Mouse (Mus musculus): ENCODE measurements around the gene Ier2. TPM values are rescaled to one million over a fixed set of nuclear protein-coding genes. Genes with fewer than 3 reads are reported as not detected.
A peak's percentile ranks its signal among the peaks of the same experiment; 100 is the strongest.
"Not testable (repeated sequence)": the region's sequence is repeated elsewhere in the genome, so short reads cannot be mapped to it uniquely, and the experiment has no call there.

Ier2 gene
- polyA plus RNA-seq, 1 experiment = not detected

- 2% methylated on average over 59 of the region's 62 CpGs for WGBS
- peak overlapping the region; percentile 75; the same call in 1 of the 2 replicates for H3K27ac ChIP-seq (ENCODE audit: insufficient read depth, low read depth, low read length)
- no peak for TF ChIP-seq POLR2A (IDR thresholded peaks at IDR 0.05; ENCODE audit: insufficient read depth, low read depth, low read length)
- TF ChIP-seq CTCF (IDR thresholded peaks at IDR 0.05; ENCODE audit: insufficient read depth, low read depth, low read length) = no peak
Observed at GRCm38 (mm10) chr8:84687003-84687704, 24.5 kb upstream of the Ier2 start.

DNA sequence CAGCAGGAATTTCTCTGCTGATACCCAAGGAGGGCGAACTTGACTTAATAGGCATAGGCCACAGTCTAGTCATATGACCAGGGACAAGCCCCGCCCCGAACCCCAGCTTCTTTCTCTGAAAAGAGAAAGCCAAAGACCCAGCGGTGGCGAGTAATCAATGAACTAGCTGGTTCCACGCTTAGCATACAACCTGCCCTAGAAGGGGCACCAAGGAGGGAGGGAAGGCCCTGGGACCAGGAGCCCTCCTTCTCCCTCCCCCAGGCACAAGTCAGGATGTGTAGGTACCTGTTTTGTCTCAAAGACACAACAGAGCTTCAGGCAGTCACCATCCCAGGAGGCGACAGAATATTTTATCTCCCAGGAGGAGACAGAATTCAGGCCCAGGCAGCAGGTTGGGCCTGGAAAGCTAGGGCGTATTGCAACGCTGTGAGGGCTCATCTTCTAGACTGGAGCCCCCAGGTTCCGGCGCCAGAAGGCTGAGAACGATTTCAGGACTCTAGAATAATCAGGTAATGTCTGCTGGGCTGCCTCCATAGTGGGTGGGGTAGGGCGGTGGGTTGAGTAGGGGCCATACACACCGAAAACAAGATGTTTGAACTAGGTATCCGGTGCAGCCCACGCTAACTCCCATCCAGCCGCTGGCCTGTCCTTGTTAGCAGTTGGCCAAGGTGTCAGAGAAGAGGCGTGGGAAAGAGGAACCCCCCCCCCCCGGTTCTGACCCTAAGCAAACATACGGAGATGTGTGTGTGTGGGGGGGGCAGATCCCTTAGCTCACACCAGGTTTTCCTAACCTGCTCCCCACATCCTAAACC lies 23.7 kb upstream of the Ier2 start, which contains the start of gene Trmt1:
Gene Trmt1, plus strand, starts transcription at position 117 of the 812 bp plus-strand sequence.
- 6% methylated on average over 20 of the region's 20 CpGs for WGBS
- H3K4me1 ChIP-seq (ENCODE audit: control insufficient read depth, insufficient read depth, low read length) = peaks cover 26% of the 10 kb centered on the region
- TF ChIP-seq POLR2A (IDR thresholded peaks at IDR 0.05; ENCODE audit: insufficient read depth, low read depth, low read length) (no peak), CTCF (IDR thresholded peaks at IDR 0.05; ENCODE audit: insufficient read depth, low read depth, low read length) (no peak)
- H3K27ac ChIP-seq (ENCODE audit: insufficient read depth, low read depth, low read length) = no peak within 1 kb of the TSS
- H3K4me3 ChIP-seq (ENCODE audit: insufficient read depth, low read depth, low read length) = peak within 1 kb of the TSS; percentile 96

More at GRCm38 (mm10) chr8:84687003-84687704, 24.5 kb upstream of the Ier2 start:
- Histone ChIP-seq H3K4me1 (ENCODE audit: control insufficient read depth, insufficient read depth, low read length) (peaks cover 26% of the 10 kb centered on the region), H3K4me3 (ENCODE audit: insufficient read depth, low read depth, low read length) (peak overlapping the region; percentile 96)

GRCm38 (mm10) chr8:84684537-84684936 lies 21.9 kb upstream of the Ier2 start:
- H3K4me3 ChIP-seq (ENCODE audit: insufficient read depth, low read depth, low read length) = no peak overlapping the region
- TF ChIP-seq CTCF (IDR thresholded peaks at IDR 0.05; ENCODE audit: insufficient read depth, low read depth, low read length) (no peak), POLR2A (IDR thresholded peaks at IDR 0.05; ENCODE audit: insufficient read depth, low read depth, low read length) (no peak)
- no peak overlapping the region for H3K27ac ChIP-seq (ENCODE audit: insufficient read depth, low read depth, low read length)
- H3K4me1 ChIP-seq (ENCODE audit: control insufficient read depth, insufficient read depth, low read length) = peaks cover 23% of the 10 kb centered on the region
- 26% methylated on average over 3 of the region's 3 CpGs for WGBS

DNA sequence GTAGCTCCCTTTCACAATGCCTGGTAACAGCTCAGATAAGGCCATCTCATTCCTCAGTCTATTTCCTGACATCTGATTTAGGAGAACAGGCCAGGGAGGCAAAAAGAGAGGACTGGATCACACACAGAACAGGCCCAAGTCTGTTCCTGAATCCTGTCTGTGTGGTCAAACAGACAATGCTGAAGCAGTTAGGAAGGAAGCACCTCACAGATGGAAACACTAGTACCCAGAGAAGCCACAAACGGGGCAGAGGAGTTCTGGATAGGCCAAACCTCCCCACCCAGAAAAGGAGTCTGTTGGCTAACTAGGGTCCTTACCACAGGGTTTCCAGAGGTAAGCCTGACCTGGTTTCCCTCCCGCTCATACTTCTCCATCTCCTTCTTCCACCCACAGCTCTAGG lies 19.6 kb upstream of the Ier2 start:
- no peak overlapping the region for H3K27ac ChIP-seq (ENCODE audit: insufficient read depth, low read depth, low read length)
- H3K4me1 ChIP-seq (ENCODE audit: control insufficient read depth, insufficient read depth, low read length) = peaks cover 22% of the 10 kb centered on the region
- WGBS = 77% methylated on average over 2 of the region's 2 CpGs
- no peak for TF ChIP-seq CTCF (IDR thresholded peaks at IDR 0.05; ENCODE audit: insufficient read depth, low read depth, low read length)
- TF ChIP-seq POLR2A (IDR thresholded peaks at IDR 0.05; ENCODE audit: insufficient read depth, low read depth, low read length) = no peak
- no peak overlapping the region for H3K4me3 ChIP-seq (ENCODE audit: insufficient read depth, low read depth, low read length)

- no peak for TF ChIP-seq CTCF (IDR thresholded peaks at IDR 0.05; ENCODE audit: insufficient read depth, low read depth, low read length)
- no peak for TF ChIP-seq POLR2A (IDR thresholded peaks at IDR 0.05; ENCODE audit: insufficient read depth, low read depth, low read length)
- WGBS = 56% methylated on average over 2 of the region's 2 CpGs
Observed at GRCm38 (mm10) chr8:84681476-84681875, 18.8 kb upstream of the Ier2 start.

DNA sequence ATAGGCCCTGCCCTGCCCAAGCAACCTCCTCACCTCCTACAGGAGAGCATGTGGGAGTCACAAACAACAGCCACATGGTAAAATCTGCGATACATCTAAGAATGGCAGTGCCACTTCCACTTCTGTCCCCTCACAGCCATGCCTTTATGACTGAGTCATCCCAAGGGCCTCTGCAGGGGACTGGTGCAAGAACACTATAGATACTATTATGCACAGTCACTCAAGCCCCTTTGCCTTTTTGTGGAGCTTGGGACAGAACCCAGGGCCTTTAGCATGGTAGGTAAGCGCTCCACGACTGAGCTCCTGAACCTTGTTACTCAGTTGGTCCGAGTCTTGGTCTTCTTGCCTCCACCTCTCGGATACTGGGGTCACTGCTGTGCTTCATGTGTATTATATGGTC lies 14.7 kb upstream of the Ier2 start:
- no peak for TF ChIP-seq CTCF (IDR thresholded peaks at IDR 0.05; ENCODE audit: insufficient read depth, low read depth, low read length)
- no peak for TF ChIP-seq POLR2A (IDR thresholded peaks at IDR 0.05; ENCODE audit: insufficient read depth, low read depth, low read length)
- Histone ChIP-seq H3K27ac (ENCODE audit: insufficient read depth, low read depth, low read length) (no peak overlapping the region), H3K4me1 (ENCODE audit: control insufficient read depth, insufficient read depth, low read length) (peaks cover 1% of the 10 kb centered on the region; the same call in 1 of the 2 replicates), H3K4me3 (ENCODE audit: insufficient read depth, low read depth, low read length) (no peak overlapping the region)
- 87% methylated on average over 5 of the region's 5 CpGs for WGBS

More at GRCm38 (mm10) chr8:84681476-84681875, 18.8 kb upstream of the Ier2 start:
- no peak overlapping the region for H3K4me3 ChIP-seq (ENCODE audit: insufficient read depth, low read depth, low read length)
- H3K4me1 ChIP-seq (ENCODE audit: control insufficient read depth, insufficient read depth, low read length) = peaks cover 18% of the 10 kb centered on the region
- H3K27ac ChIP-seq (ENCODE audit: insufficient read depth, low read depth, low read length) = no peak overlapping the region

- not testable (repeated sequence) for H3K4me3 ChIP-seq (ENCODE audit: insufficient read depth, low read depth, low read length); H3K27ac ChIP-seq (ENCODE audit: insufficient read depth, low read depth, low read length); H3K4me1 ChIP-seq (ENCODE audit: control insufficient read depth, insufficient read depth, low read length)
- 93% methylated on average over 5 of the region's 5 CpGs for WGBS
Observed at GRCm38 (mm10) chr8:84670295-84671006, 7.8 kb upstream of the Ier2 start.

DNA sequence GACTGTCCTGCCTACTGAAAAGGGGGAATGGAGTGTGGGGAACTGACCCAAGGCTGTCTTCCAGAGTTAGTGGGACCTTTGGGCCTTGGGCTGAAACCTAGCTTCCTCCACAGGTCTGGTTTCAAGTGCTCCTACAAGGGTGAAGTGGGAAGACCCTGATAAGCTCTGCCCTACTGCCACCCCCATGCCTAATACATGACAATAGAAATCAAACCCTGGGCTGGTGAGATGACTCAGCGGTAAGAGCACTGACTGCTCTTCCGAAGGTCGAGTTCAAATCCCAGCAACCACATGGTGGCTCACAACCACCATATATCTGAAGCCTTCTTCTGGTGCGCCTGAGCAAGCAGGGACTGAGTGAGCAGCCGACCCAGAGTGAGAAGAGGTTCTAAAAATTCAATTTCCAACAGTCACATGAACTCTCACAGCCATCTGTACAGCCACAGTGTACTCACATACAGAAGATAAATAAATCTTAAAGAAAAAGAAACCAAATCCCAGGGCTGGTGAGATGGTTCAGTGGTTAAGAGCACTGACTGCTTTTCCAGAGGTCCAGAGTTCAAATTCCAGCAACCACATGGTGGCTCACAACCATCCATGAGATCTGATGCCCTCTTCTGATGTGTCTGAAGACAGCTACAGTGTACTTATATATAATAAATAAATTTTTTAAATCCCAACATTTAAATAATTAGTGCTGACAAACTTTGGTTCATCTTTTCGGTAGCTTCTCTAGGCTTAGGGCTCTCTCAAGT lies 6.3 kb upstream of the Ier2 start:
- 75% methylated on average over 6 of the region's 6 CpGs for WGBS
- no peak overlapping the region for H3K27ac ChIP-seq (ENCODE audit: insufficient read depth, low read depth, low read length)
- H3K4me3 ChIP-seq (ENCODE audit: insufficient read depth, low read depth, low read length) = no peak overlapping the region
- no peak for TF ChIP-seq CTCF (IDR thresholded peaks at IDR 0.05; ENCODE audit: insufficient read depth, low read depth, low read length)
- TF ChIP-seq POLR2A (IDR thresholded peaks at IDR 0.05; ENCODE audit: insufficient read depth, low read depth, low read length) = no peak
- peaks cover 4% of the 10 kb centered on the region; the same call in 1 of the 2 replicates for H3K4me1 ChIP-seq (ENCODE audit: control insufficient read depth, insufficient read depth, low read length)
